Comparison of ENCODE assay signal across 15 mouse cellular contexts in the genomic region with DNA sequence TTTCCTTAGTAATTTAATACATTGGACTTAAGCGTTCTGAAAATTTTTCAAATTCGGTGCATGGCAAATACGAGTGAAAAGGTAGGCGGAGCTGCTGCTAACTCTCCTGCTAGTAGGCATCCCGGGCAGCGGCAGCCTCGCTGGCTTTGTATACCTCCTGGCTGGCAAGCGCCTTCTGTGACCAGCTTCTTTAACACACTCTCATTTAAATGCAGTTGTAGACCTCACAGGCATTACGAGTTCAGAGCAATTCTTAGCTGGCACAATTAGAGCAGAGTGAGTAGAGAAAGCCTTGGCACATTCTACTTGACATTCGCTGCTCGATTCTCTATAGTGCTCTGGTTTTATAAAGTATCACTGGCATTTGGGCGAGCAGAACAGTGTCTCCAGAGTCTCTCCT. TPM values are rescaled to one million over a fixed set of nuclear protein-coding genes. Genes with fewer than 3 reads are reported as not detected.
A peak's percentile ranks its signal among the peaks of the same experiment; 100 is the strongest.
DNase-seq lines count a peak whose midpoint lies in the region; ATAC-seq and TF ChIP-seq lines count a peak whose summit lies in the region.
"Had no signal": no experiment of that assay in that cellular context is flagged by ENCODE, and none has a peak within 500 bp of the region (broad histone marks: within the 10 kb centered on the region; RNA-seq: fewer than 3 reads in every experiment).

No protein-coding gene starts in this region.

- H3K9ac ChIP-seq in hindbrain, embryonic 13.5 days: no peak overlapping the region
- no peak overlapping the region for H3K9ac ChIP-seq in hindbrain, embryonic 12.5 days
- no peak overlapping the region for H3K9ac ChIP-seq in midbrain, embryonic 15.5 days
- no peak overlapping the region for H3K9ac ChIP-seq in midbrain, embryonic 11.5 days (ENCODE audit: low read length)
- no peak overlapping the region for H3K9ac ChIP-seq in forebrain, embryonic 15.5 days (replicated peaks)
- H3K9ac ChIP-seq: liver, embryonic 13.5 days had no signal

- no peak overlapping the region for H3K4me2 ChIP-seq in hindbrain, embryonic 13.5 days
- H3K4me2 ChIP-seq in hindbrain, embryonic 12.5 days (replicated peaks): no peak overlapping the region
- no peak overlapping the region for H3K4me2 ChIP-seq in midbrain, embryonic 15.5 days
- H3K4me2 ChIP-seq in midbrain, embryonic 11.5 days: no peak overlapping the region
- H3K4me2 ChIP-seq in forebrain, embryonic 15.5 days (replicated peaks): peak overlapping the region; percentile 11; the same call in 1 of the 2 replicates
- H3K4me2 ChIP-seq: liver, embryonic 13.5 days had no signal

- ATAC-seq in hindbrain, embryonic 13.5 days (ENCODE audit: low FRiP score): no peak
- no peak for ATAC-seq in hindbrain, embryonic 12.5 days (ENCODE audit: low FRiP score)
- ATAC-seq in midbrain, embryonic 15.5 days (replicated peaks): no peak
- ATAC-seq in midbrain, embryonic 11.5 days (ENCODE audit: low FRiP score): no peak
- ATAC-seq in forebrain, embryonic 15.5 days (replicated peaks): peak; percentile 53; the same call in 1 of the 2 replicates
- ATAC-seq: CD4-positive, CD25-positive, alpha-beta regulatory T cell, adult 4 months had no signal

- no peak for TF ChIP-seq CTCF in lung, adult 2 months (IDR thresholded peaks at IDR 0.05; ENCODE audit: insufficient read depth, low read length)

- WGBS in hindbrain, embryonic 13.5 days: 67% methylated on average over 12 of the region's 12 CpGs
- 78% methylated on average over 12 of the region's 12 CpGs for WGBS in hindbrain, embryonic 12.5 days
- WGBS in midbrain, embryonic 15.5 days: 64% methylated on average over 12 of the region's 12 CpGs
- WGBS in midbrain, embryonic 11.5 days: 80% methylated on average over 12 of the region's 12 CpGs
- 22% methylated on average over 12 of the region's 12 CpGs for WGBS in forebrain, embryonic 15.5 days
- 73% methylated on average over 12 of the region's 12 CpGs for WGBS in lung, adult 2 months

- H3K9me3 ChIP-seq in hindbrain, embryonic 13.5 days: no peaks in the 10 kb centered on the region
- no peaks in the 10 kb centered on the region for H3K9me3 ChIP-seq in hindbrain, embryonic 12.5 days (replicated peaks)
- H3K9me3 ChIP-seq in midbrain, embryonic 15.5 days: no peaks in the 10 kb centered on the region
- no peaks in the 10 kb centered on the region for H3K9me3 ChIP-seq in midbrain, embryonic 11.5 days (ENCODE audit: control insufficient read depth, low read length)
- no peaks in the 10 kb centered on the region for H3K9me3 ChIP-seq in forebrain, embryonic 15.5 days
- H3K9me3 ChIP-seq: liver, embryonic 13.5 days had no signal

- peaks cover 9% of the 10 kb centered on the region for H3K4me1 ChIP-seq in hindbrain, embryonic 13.5 days (replicated peaks)
- H3K4me1 ChIP-seq in hindbrain, embryonic 12.5 days: no peaks in the 10 kb centered on the region
- peaks cover 9% of the 10 kb centered on the region for H3K4me1 ChIP-seq in midbrain, embryonic 15.5 days
- H3K4me1 ChIP-seq in midbrain, embryonic 11.5 days (ENCODE audit: control insufficient read depth, insufficient read depth, low read length): no peaks in the 10 kb centered on the region
- H3K4me1 ChIP-seq in forebrain, embryonic 15.5 days: peaks cover 14% of the 10 kb centered on the region
- H3K4me1 ChIP-seq in lung, adult 2 months (ENCODE audit: control insufficient read depth, insufficient read depth, low read length): peaks cover 5% of the 10 kb centered on the region; the same call in 1 of the 2 replicates

- no peak for DNase-seq in midbrain, embryonic 11.5 days (ENCODE audit: low spot score, missing footprints)
- DNase-seq in right cerebral cortex, postnatal 10 days (ENCODE audit: low spot score in 2 of 2): peak; percentile 63 to 64
- DNase-seq in urinary bladder, postnatal 36 days (ENCODE audit: low spot score in 2 of 2): no peak
- no peak for DNase-seq in lung, adult 2 months
- DNase-seq: heart, adult 18-20 months; heart, postnatal 14 days; kidney, adult 9 months; liver, embryonic 13.5 days; lung, postnatal 36 days; thymus, postnatal 4 days had no signal

- H3K36me3 ChIP-seq in hindbrain, embryonic 13.5 days: no peaks in the 10 kb centered on the region
- H3K36me3 ChIP-seq in hindbrain, embryonic 12.5 days: no peaks in the 10 kb centered on the region
- H3K36me3 ChIP-seq in midbrain, embryonic 15.5 days (replicated peaks): no peaks in the 10 kb centered on the region
- H3K36me3 ChIP-seq in midbrain, embryonic 11.5 days (ENCODE audit: control insufficient read depth, insufficient read depth, low read length): 0 out of 2 replicates have a peak, but pooled peaks cover 2% of the 10 kb centered on the region
- no peaks in the 10 kb centered on the region for H3K36me3 ChIP-seq in forebrain, embryonic 15.5 days
- H3K36me3 ChIP-seq: liver, embryonic 13.5 days had no signal

- no peaks in the 10 kb centered on the region for H3K27me3 ChIP-seq in hindbrain, embryonic 13.5 days
- H3K27me3 ChIP-seq in hindbrain, embryonic 12.5 days: no peaks in the 10 kb centered on the region
- H3K27me3 ChIP-seq in midbrain, embryonic 15.5 days (replicated peaks): no peaks in the 10 kb centered on the region
- no peaks in the 10 kb centered on the region for H3K27me3 ChIP-seq in midbrain, embryonic 11.5 days (ENCODE audit: control insufficient read depth, insufficient read depth, low read length)
- H3K27me3 ChIP-seq in forebrain, embryonic 15.5 days: no peaks in the 10 kb centered on the region
- H3K27me3 ChIP-seq: liver, embryonic 13.5 days had no signal

- H3K27ac ChIP-seq in hindbrain, embryonic 13.5 days: peak overlapping the region; percentile 31; the same call in 1 of the 2 replicates
- no peak overlapping the region for H3K27ac ChIP-seq in hindbrain, embryonic 12.5 days
- 0 out of 2 replicates have a peak overlapping the region, but pooled peaks have one; percentile 25 for H3K27ac ChIP-seq in midbrain, embryonic 15.5 days
- H3K27ac ChIP-seq in midbrain, embryonic 11.5 days (ENCODE audit: low read depth, low read length): no peak overlapping the region
- peak overlapping the region; percentile 5 for H3K27ac ChIP-seq in forebrain, embryonic 15.5 days (replicated peaks)
- H3K27ac ChIP-seq: liver, embryonic 13.5 days had no signal

- no peak overlapping the region for H3K4me3 ChIP-seq in hindbrain, embryonic 13.5 days
- H3K4me3 ChIP-seq in hindbrain, embryonic 12.5 days: no peak overlapping the region
- H3K4me3 ChIP-seq in midbrain, embryonic 15.5 days: no peak overlapping the region
- no peak overlapping the region for H3K4me3 ChIP-seq in midbrain, embryonic 11.5 days (ENCODE audit: low read depth, low read length)
- H3K4me3 ChIP-seq in forebrain, embryonic 15.5 days: no peak overlapping the region
- H3K4me3 ChIP-seq in lung, adult 2 months (replicated peaks; ENCODE audit: extremely low read depth, low read depth, low read length): no peak overlapping the region
- H3K4me3 ChIP-seq: liver, embryonic 13.5 days had no signal

- TF ChIP-seq POLR2A in lung, adult 2 months (IDR thresholded peaks at IDR 0.05; ENCODE audit: borderline replicate concordance, extremely low read depth, low read depth, low read length): no peak

RNA-seq across cellular contexts. Expression of a gene that starts 45.6 kb away (rescaled TPM):
- 21.5 and 24.4 TPM in 2 replicates for polyA plus RNA-seq in hindbrain, embryonic 13.5 days (2015; fragmentation: Nextera tagmentation; extraction: Ambion mirVana)
- 26.2 and 30.5 TPM in 2 replicates for polyA plus RNA-seq in hindbrain, embryonic 12.5 days (2016; fragmentation: Nextera tagmentation; extraction: Ambion mirVana)
- 24.4 and 26.2 TPM in 2 replicates for polyA plus RNA-seq in midbrain, embryonic 15.5 days (2015; fragmentation: Nextera tagmentation; extraction: Ambion mirVana)
- polyA plus RNA-seq in midbrain, embryonic 11.5 days (2014; fragmentation: Nextera tagmentation; extraction: Ambion mirVana): 20.9 and 22.2 TPM in 2 replicates
- 25.7 and 26.4 TPM in 2 replicates for polyA plus RNA-seq in forebrain, embryonic 15.5 days (2015; fragmentation: Nextera tagmentation; extraction: Ambion mirVana)
- 9.0 and 14.2 TPM in 2 replicates for polyA plus RNA-seq in lung, adult 2 months (2012; rRNA removed)

RNA-seq across cellular contexts. Expression of a gene that starts 52.3 kb away (rescaled TPM):
- not detected in 2 replicates for polyA plus RNA-seq in hindbrain, embryonic 13.5 days (2015; fragmentation: Nextera tagmentation; extraction: Ambion mirVana)
- polyA plus RNA-seq in hindbrain, embryonic 12.5 days (2016; fragmentation: Nextera tagmentation; extraction: Ambion mirVana): not detected in 2 replicates
- polyA plus RNA-seq in midbrain, embryonic 15.5 days (2015; fragmentation: Nextera tagmentation; extraction: Ambion mirVana): 0.61 TPM in 1 of 2 replicates, not detected in the other
- polyA plus RNA-seq in midbrain, embryonic 11.5 days (2014; fragmentation: Nextera tagmentation; extraction: Ambion mirVana): not detected in 2 replicates
- 0.32 TPM in 1 of 2 replicates, not detected in the other for polyA plus RNA-seq in forebrain, embryonic 15.5 days (2015; fragmentation: Nextera tagmentation; extraction: Ambion mirVana)
- polyA plus RNA-seq in lung, adult 2 months (2012; rRNA removed): 13.8 and 26.9 TPM in 2 replicates
- polyA plus RNA-seq: CD4-positive, CD25-positive, alpha-beta regulatory T cell, adult 4 months; liver, embryonic 13.5 days had no signal

RNA-seq across cellular contexts. Expression of a gene that starts 54.0 kb away (rescaled TPM):
- 13.1 and 14.0 TPM in 2 replicates for polyA plus RNA-seq in hindbrain, embryonic 13.5 days (2015; fragmentation: Nextera tagmentation; extraction: Ambion mirVana)
- 14.5 and 15.4 TPM in 2 replicates for polyA plus RNA-seq in hindbrain, embryonic 12.5 days (2016; fragmentation: Nextera tagmentation; extraction: Ambion mirVana)
- polyA plus RNA-seq in midbrain, embryonic 15.5 days (2015; fragmentation: Nextera tagmentation; extraction: Ambion mirVana): 11.7 and 11.9 TPM in 2 replicates
- 14.5 and 15.2 TPM in 2 replicates for polyA plus RNA-seq in midbrain, embryonic 11.5 days (2014; fragmentation: Nextera tagmentation; extraction: Ambion mirVana)
- 11.3 and 13.1 TPM in 2 replicates for polyA plus RNA-seq in forebrain, embryonic 15.5 days (2015; fragmentation: Nextera tagmentation; extraction: Ambion mirVana)
- polyA plus RNA-seq in lung, adult 2 months (2012; rRNA removed): 170 and 209 TPM in 2 replicates

Comparison
In these comparisons a context has a peak if more than half of its experiments do, and no peak if none do; other contexts are left out.
1. H3K27ac ChIP-seq: peak in hindbrain, embryonic 13.5 days (single experiment), midbrain, embryonic 15.5 days (single experiment) and forebrain, embryonic 15.5 days (single experiment); none in hindbrain, embryonic 12.5 days (single experiment) and midbrain, embryonic 11.5 days (single experiment).
2. DNase-seq: peak in right cerebral cortex, postnatal 10 days (2 of 2); none in midbrain, embryonic 11.5 days (single experiment), urinary bladder, postnatal 36 days (0 of 2) and lung, adult 2 months (single experiment).
3. RNA of a gene that starts 54.0 kb away (polyA plus RNA-seq): 170 to 209 TPM in lung, adult 2 months; 14.5 to 15.4 TPM in hindbrain, embryonic 12.5 days, 14.5 to 15.2 TPM in midbrain, embryonic 11.5 days, 13.1 to 14.0 TPM in hindbrain, embryonic 13.5 days, 11.7 to 11.9 TPM in midbrain, embryonic 15.5 days and 11.3 to 13.1 TPM in forebrain, embryonic 15.5 days; every median in the first group is over 10 times any median in the second.